Mouse (Mus musculus) testis, adult 2 months (tissue): ENCODE results near the gene Ntn4.

Experiments
- CTCF ChIP-seq: fragments of 200-500 bp; IDR thresholded peaks from 2 replicates; pipeline ENCODE4 v1.5.1; 2012; ENCODE audit warnings: low read depth, mild to moderate bottlenecking, inconsistent platforms, low read length, moderate library complexity; ENCODE audit not compliant: control insufficient read depth, insufficient read depth, insufficient replicate concordance
- POLR2A ChIP-seq: fragments of 200-500 bp; IDR thresholded peaks from 2 replicates; pipeline ENCODE4 v1.6.1; 2012; ENCODE audit warnings: low read depth, mild to moderate bottlenecking, inconsistent platforms, low read length, moderate library complexity; ENCODE audit not compliant: control insufficient read depth

DNA sequence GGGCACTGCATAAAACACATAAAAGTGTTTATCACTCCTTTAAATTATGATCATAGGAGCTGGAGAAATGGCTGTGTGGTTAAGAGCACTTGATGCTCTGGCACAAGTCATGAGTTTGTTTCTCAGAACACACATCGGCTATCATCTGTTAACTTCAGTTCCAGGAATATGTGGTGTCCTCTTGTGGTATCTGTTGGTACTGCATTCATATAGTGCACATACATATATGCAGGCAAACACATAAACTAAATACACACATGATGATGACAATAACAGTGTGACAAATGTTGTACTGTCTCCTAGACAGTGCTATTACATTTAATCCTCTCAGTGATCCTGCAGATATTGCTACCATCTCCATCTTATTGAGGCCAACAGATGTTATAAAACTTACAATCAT lies 37.2 kb upstream of the Ntn4 start:
- TF ChIP-seq CTCF (no peak), POLR2A (no peak)
